Mouse (Mus musculus) kidney, postnatal 14 days (tissue): Measurements from ENCODE around the gene Lrcol1.

ENCODE experiments used
- DNase-seq: peaks from one replicate; pipeline ENCODE4 v3.0.0; 2022; ENCODE audit warnings: mixed read lengths

Lrcol1 gene

GRCm38 (mm10) chr5:110344524-110344923, at the start of gene Lrcol1:
Gene Lrcol1, plus strand, starts transcription at chr5:110344730.
- no peak for DNase-seq

- DNase-seq: no peak
Measured at GRCm38 (mm10) chr5:110296637-110297036, 47.9 kb upstream of the Lrcol1 start.

- no peak for DNase-seq
Measured at GRCm38 (mm10) chr5:110300591-110300990, 43.9 kb upstream of the Lrcol1 start.

GRCm38 (mm10) chr5:110308861-110309260, 35.7 kb upstream of the Lrcol1 start:
- no peak for DNase-seq

- no peak for DNase-seq
Measured at GRCm38 (mm10) chr5:110313127-110313526, 31.4 kb upstream of the Lrcol1 start.

GRCm38 (mm10) chr5:110330508-110330907, 14.0 kb upstream of the Lrcol1 start:
- peak; percentile 31 for DNase-seq

- DNase-seq: peak; percentile 19
Measured at GRCm38 (mm10) chr5:110338792-110339191, 5.7 kb upstream of the Lrcol1 start.

GRCm38 (mm10) chr5:110342648-110343284, 1.8 kb upstream of the Lrcol1 start, which contains the start of gene P2rx2:
Gene P2rx2, minus strand, starts transcription at chr5:110343212.
- peak; percentile 69 for DNase-seq

- DNase-seq: no peak
Measured at GRCm38 (mm10) chr5:110345553-110345952, 1.0 kb downstream of the Lrcol1 start.

- no peak for DNase-seq
Measured at GRCm38 (mm10) chr5:110347006-110347405, 2.5 kb downstream of the Lrcol1 start.

GRCm38 (mm10) chr5:110354716-110355115, 10.2 kb downstream of the Lrcol1 start:
- DNase-seq: peak; percentile 54

GRCm38 (mm10) chr5:110357531-110358179, 13.1 kb downstream of the Lrcol1 start:
- DNase-seq: peak; percentile 85

GRCm38 (mm10) chr5:110361465-110361864, 16.9 kb downstream of the Lrcol1 start:
- DNase-seq: no peak

GRCm38 (mm10) chr5:110362813-110363178, 18.3 kb downstream of the Lrcol1 start:
- DNase-seq: no peak

- DNase-seq: peak; percentile 84
Measured at GRCm38 (mm10) chr5:110363179-110363821, 18.8 kb downstream of the Lrcol1 start.

- no peak for DNase-seq
Measured at GRCm38 (mm10) chr5:110363822-110364545, 19.5 kb downstream of the Lrcol1 start.

- DNase-seq: peak; percentile 71
Measured at GRCm38 (mm10) chr5:110376802-110377433, 32.4 kb downstream of the Lrcol1 start.

- no peak for DNase-seq
Measured at GRCm38 (mm10) chr5:110378181-110378583, 33.7 kb downstream of the Lrcol1 start.

GRCm38 (mm10) chr5:110379086-110379485, 34.6 kb downstream of the Lrcol1 start:
- no peak for DNase-seq

GRCm38 (mm10) chr5:110379823-110380222, 35.3 kb downstream of the Lrcol1 start:
- DNase-seq: no peak

GRCm38 (mm10) chr5:110384491-110384890, 40.0 kb downstream of the Lrcol1 start:
- no peak for DNase-seq

GRCm38 (mm10) chr5:110385263-110385662, 40.7 kb downstream of the Lrcol1 start:
- DNase-seq: no peak
